Comparison of ENCODE assay signal across 15 mouse cellular contexts in the genomic region with DNA sequence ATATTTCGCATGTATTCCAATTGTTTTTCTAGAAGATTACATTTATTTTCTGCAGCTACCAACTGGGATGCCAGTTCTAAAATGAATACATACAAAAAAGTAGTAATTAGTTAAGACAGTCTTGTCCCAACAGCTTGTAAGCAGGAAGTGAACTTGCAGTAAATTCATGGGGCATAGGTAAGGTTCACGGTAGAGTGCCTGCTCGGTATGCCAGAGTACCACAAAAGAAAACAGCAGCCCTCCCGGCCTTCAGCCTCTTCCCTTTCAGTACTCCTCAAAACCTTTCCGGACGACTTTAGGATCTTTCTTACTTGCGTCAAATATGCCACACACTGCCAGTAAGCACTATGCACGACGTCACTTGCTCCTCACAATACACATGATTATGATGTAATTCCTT.
"Had no signal": no experiment of that assay in that cellular context is flagged by ENCODE, and none has a peak within 500 bp of the region (broad histone marks: within the 10 kb centered on the region; RNA-seq: fewer than 3 reads in every experiment).

No protein-coding gene starts in this region.

- H3K4me2 ChIP-seq: lung, embryonic 14.5 days; midbrain, embryonic 11.5 days; midbrain, embryonic 13.5 days; midbrain, embryonic 15.5 days; neural tube, embryonic 12.5 days; stomach, embryonic 15.5 days had no signal

- DNase-seq: lung, adult 18-20 months; lung, embryonic 14.5 days; lung, postnatal 10 days; right cerebral cortex, postnatal 14 days; thymus, adult 2 months; thymus, postnatal 25 days; thymus, postnatal 4 days had no signal

- ATAC-seq: midbrain, embryonic 13.5 days; midbrain, embryonic 15.5 days had no signal

- H3K27me3 ChIP-seq: megakaryocyte, embryonic 14.5 days; midbrain, embryonic 13.5 days; midbrain, embryonic 15.5 days; neural tube, embryonic 12.5 days; stomach, embryonic 15.5 days had no signal

- H3K4me3 ChIP-seq: megakaryocyte, embryonic 14.5 days; midbrain, embryonic 13.5 days; midbrain, embryonic 15.5 days; neural tube, embryonic 12.5 days; stomach, embryonic 15.5 days had no signal

- H3K9ac ChIP-seq: lung, embryonic 14.5 days; midbrain, embryonic 13.5 days; midbrain, embryonic 15.5 days; neural tube, embryonic 12.5 days; stomach, embryonic 15.5 days had no signal

- H3K9me3 ChIP-seq: midbrain, embryonic 13.5 days; midbrain, embryonic 15.5 days; neural tube, embryonic 12.5 days; stomach, embryonic 15.5 days had no signal

- H3K27ac ChIP-seq: macrophage; midbrain, embryonic 13.5 days; midbrain, embryonic 15.5 days; neural tube, embryonic 12.5 days; stomach, embryonic 15.5 days; stomach, postnatal 0 days had no signal

- H3K4me1 ChIP-seq: neural tube, embryonic 12.5 days; stomach, embryonic 15.5 days had no signal
